Mouse (Mus musculus) ES-Bruce4 (cell line): ENCODE results near the gene Rpl23a. TPM values are rescaled to one million over a fixed set of nuclear protein-coding genes. Genes with fewer than 3 reads are reported as not detected.
"Not testable (repeated sequence)": the region's sequence is repeated elsewhere in the genome, so short reads cannot be mapped to it uniquely, and the experiment has no call there.

Experiments
- H3K27ac ChIP-seq: 2 replicates; pipeline ENCODE4 v1.5.1; 2012; ENCODE audit warnings: low read length, inconsistent platforms; ENCODE audit not compliant: insufficient read depth
- H3K27me3 ChIP-seq: 2 replicates; pipeline ENCODE4 v1.6.1; 2012; ENCODE audit warnings: mild to moderate bottlenecking, low read length, inconsistent platforms; ENCODE audit not compliant: control insufficient read depth, poor library complexity, insufficient read depth, severe bottlenecking
- H3K36me3 ChIP-seq: 2 replicates; pipeline ENCODE4 v1.6.1; 2012; ENCODE audit warnings: inconsistent platforms, mild to moderate bottlenecking, low read length, moderate library complexity; ENCODE audit not compliant: control insufficient read depth, poor library complexity, insufficient read depth, severe bottlenecking
- H3K4me1 ChIP-seq: one replicate; pipeline ENCODE4 v1.8.1; 2011; ENCODE audit warnings: low read length; ENCODE audit not compliant: control insufficient read depth, insufficient read depth
- H3K4me3 ChIP-seq: 2 replicates; pipeline ENCODE4 v1.5.1; 2011; ENCODE audit warnings: low read depth, mild to moderate bottlenecking, low read length
- H3K9ac ChIP-seq: 2 replicates; pipeline ENCODE4 v1.6.1; 2012; ENCODE audit warnings: low read depth, mild to moderate bottlenecking, inconsistent platforms; ENCODE audit not compliant: poor library complexity, severe bottlenecking
- H3K9me3 ChIP-seq: replicated peaks from 2 replicates; pipeline ENCODE4 v1.6.1; 2012; ENCODE audit warnings: mild to moderate bottlenecking, low read length, inconsistent platforms; ENCODE audit not compliant: control insufficient read depth, poor library complexity, insufficient read depth, severe bottlenecking
- CTCF ChIP-seq: IDR thresholded peaks from one replicate; pipeline ENCODE4 v1.8.1; 2011; ENCODE audit warnings: low read depth, low read length
- EP300 ChIP-seq: IDR thresholded peaks from 2 replicates; pipeline ENCODE4 v1.6.1; 2011; ENCODE audit warnings: low read depth, low read length; ENCODE audit not compliant: insufficient read depth
- POLR2A ChIP-seq: IDR thresholded peaks from one replicate; pipeline ENCODE4 v1.8.1; 2011; ENCODE audit warnings: low read length; ENCODE audit not compliant: insufficient read depth
- polyA plus RNA-seq: library from polyadenylated mRNA; stranded (reverse); fragments of >200 nt; gene quantifications from 2 replicates; pipeline ENCODE4 v1.2.4, GENCODE M21; 2011; ENCODE audit warnings: low read depth; ENCODE audit not compliant: missing spikeins, insufficient read depth, insufficient read length

Rpl23a gene
- polyA plus RNA-seq, 1 experiment = 2,740 TPM

- Histone ChIP-seq H3K4me3 (no peak overlapping the region), H3K9me3 (no peaks in the 10 kb centered on the region), H3K9ac (no peak overlapping the region), H3K27me3 (no peaks in the 10 kb centered on the region), H3K27ac (no peak overlapping the region), H3K4me1 (no peaks in the 10 kb centered on the region), H3K36me3 (peaks cover 5% of the 10 kb centered on the region)
- TF ChIP-seq POLR2A (no peak), CTCF (no peak), EP300 (no peak)
Observed at GRCm38 (mm10) chr11:78140665-78141064, 42.7 kb downstream of the Rpl23a start.

DNA sequence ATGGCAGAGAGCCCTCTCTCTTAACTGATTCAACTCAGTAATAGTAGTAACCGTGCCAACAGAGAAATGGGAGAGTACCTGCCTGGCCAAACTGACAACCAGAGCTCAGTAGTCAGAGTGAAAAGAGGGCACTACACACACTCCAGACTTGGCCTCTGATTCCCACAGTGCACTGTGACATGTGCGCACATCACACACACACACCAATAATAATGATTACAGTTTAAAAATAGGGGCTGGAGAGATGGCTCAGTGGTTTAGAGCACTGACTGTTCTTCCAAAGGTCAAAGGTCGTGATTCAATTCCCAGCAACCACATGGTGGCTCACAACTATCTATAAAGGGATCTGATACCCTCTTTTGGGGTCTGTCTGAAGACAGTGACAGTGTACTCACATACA, 45.4 kb downstream of the Rpl23a start:
- Histone ChIP-seq H3K9me3 (no peaks in the 10 kb centered on the region), H3K4me1 (no peaks in the 10 kb centered on the region), H3K9ac (no peak overlapping the region), H3K27ac (no peak overlapping the region), H3K27me3 (no peaks in the 10 kb centered on the region), H3K36me3 (peaks cover under 1% of the 10 kb centered on the region; the same call in 1 of the 2 replicates), H3K4me3 (no peak overlapping the region)
- TF ChIP-seq POLR2A (no peak), CTCF (no peak), EP300 (no peak)

GRCm38 (mm10) chr11:78137584-78137983, 45.8 kb downstream of the Rpl23a start:
- no peak for TF ChIP-seq EP300
- no peak for TF ChIP-seq CTCF
- TF ChIP-seq POLR2A = no peak
- Histone ChIP-seq H3K27ac (peak overlapping the region; percentile 59; the same call in 1 of the 2 replicates), H3K27me3 (no peaks in the 10 kb centered on the region), H3K9ac (no peak overlapping the region), H3K9me3 (no peaks in the 10 kb centered on the region), H3K4me1 (no peaks in the 10 kb centered on the region), H3K36me3 (no peaks in the 10 kb centered on the region), H3K4me3 (no peak overlapping the region)

GRCm38 (mm10) chr11:78136132-78136531, 47.3 kb downstream of the Rpl23a start:
- no peak overlapping the region for H3K9ac ChIP-seq
- no peaks in the 10 kb centered on the region for H3K27me3 ChIP-seq
- H3K9me3 ChIP-seq = no peaks in the 10 kb centered on the region
- no peak for TF ChIP-seq POLR2A
- H3K27ac ChIP-seq = no peak overlapping the region
- H3K4me3 ChIP-seq = no peak overlapping the region
- H3K36me3 ChIP-seq = no peaks in the 10 kb centered on the region
- no peaks in the 10 kb centered on the region for H3K4me1 ChIP-seq

- not testable (repeated sequence) for H3K27me3 ChIP-seq
Observed at GRCm38 (mm10) chr11:78135314-78135713, 48.1 kb downstream of the Rpl23a start.

GRCm38 (mm10) chr11:78134344-78134743, 49.0 kb downstream of the Rpl23a start:
- H3K9me3 ChIP-seq = no peaks in the 10 kb centered on the region
- no peak overlapping the region for H3K9ac ChIP-seq
- no peaks in the 10 kb centered on the region for H3K4me1 ChIP-seq
- no peak for TF ChIP-seq CTCF
- TF ChIP-seq POLR2A = no peak
- no peak for TF ChIP-seq EP300
- no peaks in the 10 kb centered on the region for H3K36me3 ChIP-seq
- no peak overlapping the region for H3K4me3 ChIP-seq
- no peaks in the 10 kb centered on the region for H3K27me3 ChIP-seq
- no peak overlapping the region for H3K27ac ChIP-seq

More at GRCm38 (mm10) chr11:78135314-78135713, 48.1 kb downstream of the Rpl23a start:
- H3K4me1 ChIP-seq, H3K9me3 ChIP-seq, H3K4me3 ChIP-seq, H3K36me3 ChIP-seq, H3K27ac ChIP-seq: not testable (repeated sequence)
- H3K9ac ChIP-seq = 0 out of 2 replicates have a peak overlapping the region, but pooled peaks have one; percentile 27

DNA sequence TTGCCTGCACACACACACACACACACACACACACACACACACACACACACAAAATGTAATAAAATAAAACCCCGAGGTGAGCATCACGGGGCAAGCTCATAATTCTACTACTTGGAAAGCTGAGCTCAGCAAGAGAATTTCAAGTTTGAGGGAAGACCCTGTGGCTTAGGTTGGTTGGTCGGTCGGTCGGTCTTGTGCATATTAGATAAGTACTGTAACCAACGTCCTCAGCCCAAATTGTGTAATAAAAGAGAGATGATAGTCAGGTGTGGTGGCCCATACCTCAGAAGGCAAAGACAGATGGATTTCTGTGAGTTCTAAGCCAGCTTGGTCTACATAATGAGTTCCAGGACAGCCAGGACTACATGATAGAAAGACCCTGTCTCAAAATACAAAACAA, 49.5 kb downstream of the Rpl23a start:
- Histone ChIP-seq H3K9ac (no peak overlapping the region), H3K36me3 (no peaks in the 10 kb centered on the region), H3K9me3 (no peaks in the 10 kb centered on the region), H3K4me3 (no peak overlapping the region), H3K27me3 (no peaks in the 10 kb centered on the region), H3K27ac (no peak overlapping the region), H3K4me1 (no peaks in the 10 kb centered on the region)
- TF ChIP-seq EP300 = no peak
- TF ChIP-seq POLR2A = no peak
- TF ChIP-seq CTCF = no peak

Other genes starting within 250 kb of the Rpl23a start
- 50.8 and 58.2 TPM in 2 replicates for gene Phf12, start 200.8 kb downstream of the Rpl23a start, polyA plus RNA-seq
- gene Dhrs13, start 151.3 kb downstream of the Rpl23a start, polyA plus RNA-seq = 8.7 and 10.7 TPM in 2 replicates
- gene Flot2, start 145.7 kb downstream of the Rpl23a start, polyA plus RNA-seq = 76.6 and 85.5 TPM in 2 replicates
- 24.0 and 25.1 TPM in 2 replicates for gene Eral1, start 103.2 kb downstream of the Rpl23a start, polyA plus RNA-seq
- 17.5 and 18.1 TPM in 2 replicates for gene Fam222b, start 88.9 kb downstream of the Rpl23a start, polyA plus RNA-seq
- 87.4 and 99.3 TPM in 2 replicates for gene Traf4, start 18.0 kb downstream of the Rpl23a start, polyA plus RNA-seq
- gene Nek8, start 6.9 kb downstream of the Rpl23a start, polyA plus RNA-seq = 18.1 and 20.0 TPM in 2 replicates
- 12.2 and 13.2 TPM in 2 replicates for gene Tlcd1, start 6.9 kb downstream of the Rpl23a start, polyA plus RNA-seq
- gene Rab34, start 4.8 kb upstream of the Rpl23a start, polyA plus RNA-seq = 33.1 and 36.1 TPM in 2 replicates
- 6.1 and 7.6 TPM in 2 replicates for gene Proca1, start 9.8 kb upstream of the Rpl23a start, polyA plus RNA-seq
- 53.9 and 56.6 TPM in 2 replicates for gene Sdf2, start 62.2 kb upstream of the Rpl23a start, polyA plus RNA-seq
- 73.2 and 73.4 TPM in 2 replicates for gene Supt6, start 62.4 kb upstream of the Rpl23a start, polyA plus RNA-seq
- gene 2610507B11Rik, start 78.2 kb upstream of the Rpl23a start, polyA plus RNA-seq = 108 and 112 TPM in 2 replicates
- gene BC030499, start 107.3 kb upstream of the Rpl23a start, polyA plus RNA-seq = 0.75 and 1.1 TPM in 2 replicates
- gene Spag5, start 117.9 kb upstream of the Rpl23a start, polyA plus RNA-seq = 66.9 and 68.8 TPM in 2 replicates
- gene Aldoc, start 139.4 kb upstream of the Rpl23a start, polyA plus RNA-seq = 32.5 and 55.1 TPM in 2 replicates
- 24.2 and 29.5 TPM in 2 replicates for gene Pigs, start 144.8 kb upstream of the Rpl23a start, polyA plus RNA-seq
- 25.7 and 28.7 TPM in 2 replicates for gene Unc119, start 159.9 kb upstream of the Rpl23a start, polyA plus RNA-seq
- not detected in 2 replicates for gene Foxn1, start 203.0 kb upstream of the Rpl23a start, polyA plus RNA-seq
- not detected in 2 replicates for gene Slc13a2, start 238.6 kb upstream of the Rpl23a start, polyA plus RNA-seq